Mouse (Mus musculus) MEL (cell line): Measurements from ENCODE around the gene Nmnat3.

Experiments used
- CHD1 ChIP-seq: IDR thresholded peaks from 2 replicates; pipeline ENCODE4 v1.6.1; 2012; ENCODE audit warnings: low read depth, mild to moderate bottlenecking, inconsistent platforms, low read length, improper control_type of control experiment
- CTCF ChIP-seq, 3 experiments: IDR thresholded peaks in 2 of 3; conservative IDR thresholded peaks in 1 of 3; 2 replicates each; pipeline ENCODE4 v1.5.1; 2011 to 2012; ENCODE audit warnings: low read length in 3 of 3, low read depth in 2 of 3, mild to moderate bottlenecking in 2 of 3, improper control_type of control experiment in 1 of 3, inconsistent platforms in 1 of 3, mixed read lengths in 1 of 3, moderate library complexity in 1 of 3; ENCODE audit not compliant: control insufficient read depth in 1 of 3, insufficient read depth in 1 of 3, poor library complexity in 1 of 3, severe bottlenecking in 1 of 3
- ELF1 ChIP-seq: IDR thresholded peaks from 2 replicates; pipeline ENCODE4 v1.6.1; 2014; ENCODE audit warnings: low read depth, mild to moderate bottlenecking, inconsistent platforms, low read length, improper control_type of control experiment, moderate library complexity
- EP300 ChIP-seq, 2 experiments: IDR thresholded peaks; 2 replicates each; pipeline ENCODE4 v1.6.1; 2011; ENCODE audit warnings: improper control_type of control experiment in 2 of 2, low read length in 2 of 2, low read depth in 1 of 2, mild to moderate bottlenecking in 1 of 2
- NRF1 ChIP-seq: IDR thresholded peaks from 2 replicates; pipeline ENCODE4 v1.6.1; 2014; ENCODE audit warnings: low read depth, mild to moderate bottlenecking, inconsistent platforms, low read length, improper control_type of control experiment, moderate library complexity; ENCODE audit not compliant: poor library complexity, insufficient read depth, severe bottlenecking
- POLR2A ChIP-seq, 2 experiments: IDR thresholded peaks; 2 replicates each; pipeline ENCODE4 v1.6.1; 2011 to 2012; ENCODE audit warnings: low read length in 2 of 2, mild to moderate bottlenecking in 2 of 2, control low read depth in 1 of 2, improper control_type of control experiment in 1 of 2, low read depth in 1 of 2, moderate library complexity in 1 of 2; ENCODE audit not compliant: control insufficient read depth in 1 of 2, insufficient read depth in 1 of 2, poor library complexity in 1 of 2
- POLR2AphosphoS5 ChIP-seq: IDR thresholded peaks from 2 replicates; pipeline ENCODE4 v1.6.1; 2012; ENCODE audit warnings: low read depth, borderline replicate concordance, mild to moderate bottlenecking, inconsistent platforms, low read length, moderate library complexity, mixed read lengths
- TCF12 ChIP-seq: IDR thresholded peaks from 2 replicates; pipeline ENCODE4 v1.6.1; 2014; ENCODE audit warnings: low read depth, mild to moderate bottlenecking, inconsistent platforms, low read length, improper control_type of control experiment, moderate library complexity

GRCm38 (mm10) chr9:98437819-98438218, 150.6 kb downstream of the Nmnat3 start:
- no peak for TF ChIP-seq POLR2A (IDR thresholded peaks at IDR 0.05; ENCODE audit: control insufficient read depth in 1 of 2, insufficient read depth in 1 of 2, low read depth in 1 of 2, low read length in 2 of 2, poor library complexity in 1 of 2)
- no peak for TF ChIP-seq ELF1
- no peak for TF ChIP-seq EP300 (IDR thresholded peaks at IDR 0.05; ENCODE audit: low read depth in 1 of 2, low read length in 2 of 2)
- TF ChIP-seq CTCF (IDR thresholded peaks at IDR 0.05 in 2 of 3, conservative IDR thresholded peaks at IDR 0.05 in 1 of 3; ENCODE audit: control insufficient read depth in 1 of 3, insufficient read depth in 1 of 3, low read depth in 2 of 3, low read length in 3 of 3, poor library complexity in 1 of 3, severe bottlenecking in 1 of 3) = no peak
- TF ChIP-seq CHD1 = no peak
- no peak for TF ChIP-seq NRF1
- no peak for TF ChIP-seq TCF12
- no peak for TF ChIP-seq POLR2AphosphoS5
